Mouse (Mus musculus): ENCODE results near the gene Ppp5c.

The Ppp5c gene

GRCm38 (mm10) chr7:17050933-17051594 lies 23.3 kb upstream of the Ppp5c start:
- peak; percentile 91 for DNase-seq

DNA sequence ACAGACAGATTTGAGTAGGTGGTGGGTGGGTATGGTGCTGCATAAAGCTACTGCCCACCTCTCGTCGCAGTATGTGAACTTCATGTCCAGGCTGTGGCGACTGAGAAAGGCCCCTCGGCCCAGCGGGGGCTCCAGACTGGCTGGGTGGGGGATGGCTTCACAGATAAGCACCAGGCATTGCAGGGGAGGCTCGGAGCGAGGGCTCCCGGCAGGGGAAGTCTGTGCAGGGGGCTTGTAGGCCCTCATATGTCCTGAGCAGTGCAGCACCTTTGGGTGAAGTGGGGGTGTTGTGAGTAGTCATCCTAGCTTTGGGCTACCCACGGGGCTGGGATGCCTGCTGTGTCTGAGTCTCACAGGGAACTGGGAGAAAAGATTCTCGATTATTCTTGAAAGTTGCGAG lies 22.8 kb upstream of the Ppp5c start:
- DNase-seq: peak; percentile 46

DNA sequence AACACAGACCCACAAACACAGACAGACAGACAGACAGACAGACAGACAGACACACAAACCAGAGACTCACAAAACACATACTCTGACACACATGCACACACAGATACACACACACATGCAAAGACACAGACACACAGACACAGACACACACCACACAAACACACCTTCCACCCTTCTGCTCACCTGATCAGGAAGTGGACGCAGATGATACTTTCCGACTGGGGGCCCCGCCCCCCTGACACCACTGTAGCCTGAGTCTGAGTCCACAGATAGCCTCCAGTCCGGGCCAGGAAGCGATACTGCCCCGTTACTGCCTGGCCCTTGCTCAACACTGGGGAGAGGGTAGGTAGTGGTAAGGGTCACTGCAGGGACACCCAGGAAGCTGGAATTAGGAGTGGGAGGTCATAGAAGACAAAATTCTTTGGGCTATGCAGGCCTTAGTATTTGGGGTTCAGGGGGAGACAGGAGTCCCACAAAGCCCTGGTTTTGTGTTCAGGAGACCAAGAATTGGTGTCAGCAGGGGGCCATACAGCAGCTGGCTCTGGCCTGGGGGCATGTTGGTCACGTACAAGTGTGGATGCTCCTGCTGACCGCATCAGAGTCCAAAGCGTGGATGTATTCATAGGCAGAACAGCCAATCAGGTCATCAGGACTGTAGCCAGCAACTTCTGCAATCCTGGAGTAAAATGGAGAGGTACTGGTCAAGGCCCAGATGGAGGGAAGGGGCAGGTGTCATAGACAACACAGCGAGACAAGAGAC lies 20.9 kb upstream of the Ppp5c start:
- DNase-seq: no peak

DNA sequence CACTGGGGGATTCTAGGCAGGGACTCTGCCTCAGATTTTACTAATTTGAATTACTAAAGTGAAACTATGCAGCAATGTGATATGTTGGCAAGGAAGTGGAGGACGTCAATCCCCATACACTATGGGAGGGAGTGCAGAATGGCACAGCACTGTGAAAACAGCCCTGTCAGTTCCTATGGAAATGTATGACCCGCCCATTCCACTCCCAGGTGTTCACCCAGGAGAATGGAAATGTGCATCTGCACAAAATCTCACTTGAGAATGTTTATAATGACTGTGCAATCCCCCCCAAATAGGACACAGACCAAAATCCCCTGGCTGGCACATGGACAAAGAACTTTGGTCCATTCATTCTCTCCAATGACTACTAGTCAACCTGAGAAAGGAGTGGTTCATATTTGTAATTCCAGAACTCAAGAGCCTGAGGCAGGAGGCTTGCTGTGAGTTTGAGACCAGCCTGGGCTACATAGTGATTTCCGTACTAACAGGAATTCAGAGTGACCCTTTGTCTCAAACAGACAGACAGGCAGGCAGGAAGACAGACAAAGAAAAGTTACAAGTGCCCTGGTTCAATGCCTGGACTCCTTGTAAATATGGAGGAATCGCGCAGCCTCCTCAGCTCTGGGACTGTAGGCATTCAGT lies 19.4 kb upstream of the Ppp5c start:
- DNase-seq: no peak

DNA sequence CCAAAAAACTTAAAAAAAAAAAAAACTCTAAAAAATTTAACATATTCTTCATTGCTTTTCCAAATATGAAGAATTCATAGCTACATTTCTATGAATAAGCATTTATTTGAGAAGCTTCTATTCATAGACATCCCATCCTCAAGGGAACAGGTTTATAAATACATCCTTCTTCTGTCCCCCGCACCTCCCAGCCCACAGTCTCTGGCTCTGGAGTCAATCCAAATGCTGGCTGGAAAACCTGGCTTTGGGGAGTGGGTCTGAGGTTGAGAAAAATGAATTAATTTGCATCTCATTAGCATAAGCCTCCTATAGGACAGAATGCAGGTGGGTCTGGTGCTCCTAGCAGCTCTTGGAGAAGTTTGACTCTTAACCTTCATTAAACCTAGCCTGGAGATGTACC lies 18.0 kb upstream of the Ppp5c start:
- DNase-seq: peak; percentile 4

DNA sequence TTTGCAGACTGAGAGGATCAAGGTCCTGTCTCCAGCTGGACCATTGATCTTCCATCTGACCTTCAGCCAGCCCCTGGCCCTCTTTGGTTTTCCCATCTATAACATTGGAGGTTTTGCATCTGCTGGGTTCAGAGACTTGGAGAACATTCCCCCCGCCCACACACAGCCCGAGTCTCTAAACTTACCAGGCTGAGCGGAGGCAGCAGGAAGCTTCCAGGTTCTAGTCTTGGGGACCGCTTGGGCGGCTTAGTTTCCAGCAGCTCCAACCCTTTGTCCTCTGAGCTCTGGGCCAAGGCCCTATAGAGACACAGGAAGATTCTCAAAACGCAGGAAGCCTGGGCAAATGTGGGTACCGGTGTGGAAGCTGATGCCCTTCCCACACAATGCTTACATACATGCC lies 11.6 kb upstream of the Ppp5c start:
- no peak for DNase-seq

DNA sequence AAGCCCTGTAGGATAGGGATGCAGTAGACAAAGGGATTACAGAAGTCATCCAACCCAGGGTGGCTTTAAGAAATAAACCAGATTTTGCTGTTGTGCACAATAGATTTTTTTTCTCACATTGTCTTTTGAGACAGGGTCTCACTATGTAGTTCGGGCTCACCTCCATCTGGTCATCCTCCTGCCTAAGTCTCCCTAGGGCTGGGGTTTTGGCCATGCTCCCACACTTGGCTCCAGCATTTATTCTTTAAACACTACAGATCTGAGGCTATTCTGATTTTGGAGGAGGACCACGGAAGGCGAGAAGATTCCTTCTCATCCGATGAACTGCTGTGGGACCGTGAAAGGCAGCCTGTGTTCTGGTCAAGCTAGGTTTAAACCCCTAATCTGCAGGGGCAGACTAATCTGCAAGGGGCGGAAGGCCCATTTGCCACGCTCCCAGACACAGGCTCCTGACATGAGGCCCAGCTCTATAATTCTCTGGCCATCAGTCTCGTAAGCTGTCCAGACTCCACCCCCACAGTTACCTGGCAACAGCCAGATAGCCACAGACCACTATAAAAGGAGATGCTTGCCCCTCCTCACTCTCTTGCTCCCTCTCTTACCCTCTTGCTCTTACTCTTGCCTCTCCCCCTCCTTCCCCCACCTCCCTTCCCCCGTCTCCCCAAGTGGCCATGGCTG lies 10.4 kb upstream of the Ppp5c start:
- no peak for DNase-seq

GRCm38 (mm10) chr7:17030239-17030638 lies 2.5 kb upstream of the Ppp5c start:
- no peak for DNase-seq

DNA sequence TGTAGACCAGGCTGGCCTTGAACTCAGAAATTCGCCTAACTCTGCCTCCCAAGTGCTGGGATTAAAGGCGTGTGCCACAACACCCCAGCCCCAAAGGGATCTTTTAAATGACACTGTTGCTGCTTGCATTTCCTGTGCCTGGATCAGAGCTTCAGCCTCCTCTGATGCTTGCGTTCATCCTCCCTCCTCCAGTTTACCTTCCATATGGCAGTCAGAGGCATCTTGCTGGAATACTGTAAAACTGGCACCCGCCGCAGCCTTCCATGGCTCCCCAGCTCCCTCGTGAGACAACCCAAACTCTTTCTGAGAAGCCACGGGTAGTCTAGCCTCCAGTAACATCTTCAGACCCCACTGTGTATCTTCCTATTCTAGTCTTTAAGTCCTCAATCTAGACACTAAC lies 1.2 kb upstream of the Ppp5c start:
- DNase-seq: no peak

DNA sequence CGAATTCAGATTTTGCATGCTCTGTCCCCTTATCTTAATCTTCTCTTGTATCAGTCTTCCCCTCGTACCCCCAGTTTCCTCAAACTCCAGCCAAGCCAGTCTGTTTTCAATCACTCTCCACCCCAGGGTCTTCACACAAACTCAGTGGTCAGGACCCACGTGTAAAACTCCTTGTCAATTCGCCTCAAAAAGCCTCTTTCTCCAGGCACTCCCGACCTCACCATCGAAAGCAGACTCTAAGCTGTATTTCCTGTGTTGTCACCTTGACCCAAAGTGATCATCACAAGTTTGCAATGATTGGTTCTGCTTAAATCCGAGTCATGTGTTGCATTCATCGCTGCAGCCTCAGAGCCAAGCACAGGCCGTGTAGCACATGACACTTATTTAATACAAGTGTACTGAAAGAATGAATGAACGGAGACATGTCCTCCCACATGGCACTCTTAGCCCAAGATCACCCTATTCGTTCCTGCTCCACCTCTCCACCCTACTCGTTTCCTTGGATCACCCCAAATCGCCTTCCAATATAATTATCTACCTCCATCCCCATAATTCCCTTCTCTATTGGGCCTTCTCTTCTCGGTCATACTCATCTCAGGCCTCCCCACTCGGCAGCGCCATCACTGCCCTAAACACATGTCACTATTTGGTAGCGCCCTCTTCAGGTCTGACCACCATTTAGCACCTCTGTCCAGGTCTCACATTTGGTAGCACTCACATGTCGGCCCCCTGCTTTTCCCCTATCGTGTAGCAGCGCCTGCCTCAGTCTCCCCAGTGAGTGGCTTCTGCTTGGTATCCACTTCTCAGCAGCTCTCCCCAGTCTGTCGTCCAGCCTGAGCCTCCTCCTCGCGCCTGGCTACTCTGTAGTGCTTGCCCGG lies 775 bp downstream of the Ppp5c start:
- DNase-seq: no peak

DNA sequence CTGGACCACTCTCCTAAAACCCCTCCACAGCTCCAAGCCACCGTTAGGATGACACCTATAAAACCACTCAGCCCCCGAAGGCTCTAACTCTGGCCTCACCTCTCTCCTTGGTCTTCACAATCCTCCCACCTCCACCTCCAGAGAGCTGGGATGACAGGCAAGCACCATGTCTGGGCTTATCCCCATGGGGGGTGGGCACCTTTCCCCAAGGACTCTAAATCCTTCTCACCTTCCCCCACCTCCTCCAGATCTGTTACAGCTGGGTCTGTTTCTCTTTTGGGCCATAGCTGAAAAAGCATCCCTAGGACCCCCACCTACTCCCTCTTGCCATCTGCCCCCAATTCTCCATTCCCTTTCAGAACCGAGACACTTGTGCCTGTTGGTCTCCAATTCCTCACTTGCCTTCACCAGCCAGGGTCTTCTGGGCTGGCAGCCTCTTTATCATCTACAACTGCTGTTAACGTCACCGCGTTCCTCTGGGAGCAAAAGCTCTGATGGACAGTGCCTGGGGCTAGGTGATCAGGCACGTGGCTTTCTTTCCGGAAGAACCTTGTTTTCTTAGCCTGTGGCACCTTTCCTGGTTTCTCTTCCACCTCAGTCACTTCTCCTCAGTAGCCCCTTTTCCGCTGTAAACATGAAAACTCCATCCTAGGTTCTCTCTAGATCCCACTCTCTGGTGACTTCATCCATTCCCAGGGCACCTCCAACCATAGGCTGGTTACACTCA lies 1.7 kb downstream of the Ppp5c start:
- DNase-seq: no peak

DNA sequence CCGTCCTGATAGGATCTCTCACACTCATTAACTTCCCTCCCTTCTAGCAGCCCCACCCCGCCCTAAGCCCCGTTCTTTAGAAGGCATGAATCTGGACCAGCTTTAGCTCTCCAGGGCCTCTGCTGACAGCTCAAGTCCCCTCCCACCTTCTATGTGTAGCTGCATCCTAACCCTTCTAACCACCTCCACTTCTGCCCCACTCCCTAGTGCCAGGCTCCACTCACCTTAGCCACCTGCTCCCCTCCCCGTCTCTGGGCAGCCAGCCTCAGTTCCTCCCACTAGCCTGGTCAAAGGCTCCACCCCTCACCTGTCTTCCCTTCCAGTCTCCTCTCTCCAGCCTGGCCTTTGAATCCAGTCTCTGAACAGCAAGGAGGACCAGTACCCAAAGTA lies 2.2 kb downstream of the Ppp5c start:
- no peak for DNase-seq

GRCm38 (mm10) chr7:17024814-17025504 lies 2.8 kb downstream of the Ppp5c start:
- DNase-seq: peak; percentile 67

DNA sequence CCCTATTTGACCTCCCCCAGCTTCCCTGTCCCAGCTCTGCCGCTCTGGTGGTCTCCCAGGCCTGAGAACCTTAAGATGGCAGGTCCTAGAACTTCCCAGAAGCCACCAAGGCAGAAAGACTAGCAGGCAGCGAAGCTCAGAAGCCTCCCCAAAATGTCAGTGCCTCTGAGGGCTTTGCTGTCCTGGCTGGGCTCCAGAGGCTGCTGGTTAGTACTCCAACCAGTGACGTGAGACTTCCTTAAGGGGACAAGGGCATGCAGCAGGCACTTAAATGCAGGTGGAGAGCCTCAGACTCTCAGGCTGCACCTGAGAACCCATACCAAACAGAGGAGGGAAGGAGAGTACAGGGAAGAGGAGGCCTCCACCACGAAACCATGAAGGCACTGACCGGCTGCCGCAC lies 3.6 kb downstream of the Ppp5c start:
- no peak for DNase-seq

DNA sequence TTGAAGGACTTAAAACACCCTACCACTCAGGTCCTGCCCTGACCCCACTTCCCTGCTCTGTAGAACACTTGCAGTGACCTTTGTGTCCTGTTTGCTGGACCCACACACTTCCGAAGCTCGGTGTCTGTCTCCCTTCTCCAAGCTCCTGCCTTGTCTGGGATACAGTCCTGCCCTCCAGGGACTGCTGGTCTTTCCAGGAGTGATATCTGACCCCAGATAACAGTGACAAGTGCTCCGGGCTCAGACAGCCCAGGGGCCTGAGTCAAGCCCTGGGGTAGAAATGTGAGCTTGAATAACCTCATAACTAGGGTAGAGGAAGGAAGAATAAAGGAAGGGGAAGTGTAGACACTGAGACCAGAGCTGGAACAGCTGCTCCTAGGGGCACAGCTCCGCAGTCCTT lies 4.0 kb downstream of the Ppp5c start:
- DNase-seq: no peak

DNA sequence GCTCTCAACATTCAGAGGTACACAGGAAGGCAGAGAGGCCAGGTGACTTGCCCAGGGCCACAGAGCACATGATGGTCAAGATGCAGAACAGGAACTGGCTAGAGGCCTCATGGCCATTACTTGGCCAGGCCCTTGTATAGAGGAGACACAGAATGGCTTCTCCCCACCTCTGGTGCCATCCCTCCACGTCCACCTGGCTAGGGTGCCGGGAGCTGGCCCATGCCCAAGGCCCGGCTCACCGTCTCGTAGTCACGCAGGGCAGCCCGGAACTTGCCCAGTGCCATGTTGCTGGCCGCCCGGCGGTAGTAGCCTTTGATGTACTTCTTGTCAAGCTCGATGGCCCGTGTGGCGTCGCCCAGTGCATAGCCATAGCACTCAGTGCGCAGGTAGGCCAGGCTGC lies 5.5 kb downstream of the Ppp5c start:
- DNase-seq: no peak

DNA sequence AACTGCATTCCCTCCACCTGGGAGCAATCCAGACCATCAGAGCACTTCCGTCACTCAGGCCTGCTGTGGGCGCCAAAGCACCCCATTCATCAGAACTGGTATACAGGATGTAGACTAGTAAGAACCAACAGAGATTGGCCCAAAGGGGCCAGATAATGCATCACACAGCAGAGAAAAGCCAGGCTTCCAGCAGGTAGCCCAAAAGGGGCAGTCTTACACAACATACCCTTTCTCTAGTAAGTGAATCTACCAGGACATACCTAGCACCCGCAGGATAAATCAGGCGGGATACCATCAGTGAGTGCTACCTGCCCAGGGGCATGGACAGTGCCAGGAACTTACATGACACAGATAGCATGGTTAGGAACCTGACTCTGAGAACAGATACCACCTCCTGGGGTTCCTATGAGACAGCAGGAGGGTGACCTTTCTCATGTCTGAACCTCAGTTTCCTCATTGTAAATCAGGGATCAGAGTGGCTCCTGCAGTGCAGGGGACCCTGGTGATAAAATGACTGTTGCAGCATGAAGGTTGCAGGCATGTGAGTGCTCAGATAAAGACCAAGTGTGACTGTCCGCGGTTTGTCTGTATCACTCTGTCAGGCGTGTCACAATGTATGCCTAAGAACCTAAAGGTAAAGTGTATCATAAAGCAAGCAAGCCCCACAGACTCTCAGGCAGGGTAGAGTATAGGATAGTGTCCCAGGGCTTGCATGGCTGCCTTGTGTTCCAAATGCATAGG lies 8.1 kb downstream of the Ppp5c start:
- no peak for DNase-seq

DNA sequence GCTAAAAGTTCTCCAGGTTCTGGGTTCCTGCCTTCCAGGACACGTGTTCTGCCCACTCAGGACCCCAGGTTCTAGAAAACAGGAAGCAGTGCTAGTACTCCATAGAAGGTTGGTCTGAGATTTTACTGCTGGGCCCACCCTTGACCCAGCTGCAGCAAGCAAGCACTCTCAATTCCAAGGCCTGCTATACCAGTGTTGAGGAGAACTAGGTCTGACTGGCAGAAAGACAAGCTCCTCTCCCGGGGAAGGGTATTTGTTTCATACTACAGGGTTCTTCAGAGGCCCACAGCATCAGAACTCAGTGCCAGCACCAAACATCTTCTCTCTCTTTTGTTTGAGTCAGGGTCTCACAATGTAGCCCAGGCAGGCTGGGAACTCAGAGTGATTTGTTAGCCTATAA lies 9.8 kb downstream of the Ppp5c start:
- no peak for DNase-seq

DNA sequence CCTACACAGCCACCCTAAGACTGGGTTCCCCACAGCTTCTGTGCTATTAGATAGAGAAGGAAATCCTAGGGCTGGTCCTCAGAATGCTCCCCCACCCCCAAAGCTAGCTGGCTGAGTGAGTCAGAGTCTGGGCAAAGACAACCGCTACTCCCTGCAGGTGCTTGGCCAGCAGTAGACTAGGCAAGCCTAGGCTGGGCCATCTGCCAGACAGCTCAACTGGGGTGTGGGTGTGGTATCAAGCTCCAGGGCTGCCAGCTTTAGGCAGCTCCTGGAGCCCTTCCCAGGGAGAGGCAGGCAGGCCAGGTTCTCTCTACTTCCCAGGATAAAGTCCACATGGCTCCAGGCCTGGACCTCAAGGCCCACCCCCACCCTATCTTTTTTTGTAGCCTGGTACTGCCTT lies 10.7 kb downstream of the Ppp5c start:
- DNase-seq: peak; percentile 49

DNA sequence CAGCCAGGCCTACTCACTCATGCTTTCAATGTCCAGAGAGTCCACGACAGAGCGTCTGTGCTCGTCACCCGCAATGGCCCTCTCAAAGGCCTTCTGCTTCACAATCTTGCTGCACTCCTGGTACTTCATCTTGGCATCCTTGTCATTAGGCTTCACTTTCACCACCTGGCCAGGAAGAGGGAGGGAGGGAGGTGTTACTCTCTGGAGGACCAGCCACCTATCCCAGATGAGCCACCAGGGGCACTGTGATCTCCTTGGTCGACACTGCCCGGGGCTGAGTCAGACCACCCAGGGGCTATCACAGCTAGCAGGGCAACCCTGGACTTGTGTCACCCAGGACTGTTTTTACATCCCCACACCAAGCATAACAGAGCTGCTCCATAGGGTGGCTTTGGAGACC lies 12.3 kb downstream of the Ppp5c start:
- DNase-seq: no peak
